Mouse (Mus musculus) CH12F3 (cell line): ENCODE measurements around the gene BC049715.

Experiments
- in situ Hi-C: fragments of 300-500 bp; cut with MboI; formaldehyde crosslinking; loops from 2 replicates; pipeline ENCODE4 v1.14.3; 2020; ENCODE audit warnings: low sequenced_read_pairs

The BC049715 gene

DNA sequence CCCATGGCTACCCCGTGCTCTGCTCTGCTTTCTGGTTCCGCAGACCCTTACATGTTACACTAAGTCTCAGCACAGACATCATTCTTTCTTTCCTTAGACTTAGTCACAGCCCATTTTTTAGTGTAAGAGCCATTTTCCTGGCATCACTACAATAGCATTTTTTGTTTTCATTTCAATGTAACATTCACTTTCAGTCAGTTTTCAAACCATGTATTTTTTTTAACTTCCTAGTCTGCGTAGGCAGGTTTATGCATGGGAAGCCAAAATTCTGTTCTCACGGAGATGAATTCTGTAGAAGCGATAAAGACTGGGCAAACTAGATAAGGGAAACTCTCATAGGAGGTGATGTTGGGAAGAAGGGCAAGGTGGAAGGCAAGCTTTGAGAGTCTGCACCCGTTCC, 62.1 kb downstream of the BC049715 start:
- in situ Hi-C loops: no loop called here
